Mouse (Mus musculus) erythroblast, embryonic 14.5 days (primary cell): Measurements from ENCODE around the gene E330009J07Rik. TPM values are rescaled to one million over a fixed set of nuclear protein-coding genes. Genes with fewer than 3 reads are reported as not detected.

Source experiments
- H3K27me3 ChIP-seq: 2 replicates; pipeline ENCODE4 v1.6.1; 2012; ENCODE audit warnings: inconsistent platforms; ENCODE audit not compliant: control insufficient read depth
- H3K36me3 ChIP-seq: 2 replicates; pipeline ENCODE4 v1.6.1; 2012; ENCODE audit warnings: mild to moderate bottlenecking, inconsistent platforms; ENCODE audit not compliant: control insufficient read depth
- H3K4me1 ChIP-seq: 2 replicates; pipeline ENCODE4 v1.6.1; 2012; ENCODE audit warnings: inconsistent platforms; ENCODE audit not compliant: control insufficient read depth
- H3K4me3 ChIP-seq: replicated peaks from 2 replicates; pipeline ENCODE3; 2012; ENCODE audit warnings: moderate library complexity, mild to moderate bottlenecking, inconsistent platforms
- H3K9me3 ChIP-seq: 2 replicates; pipeline ENCODE4 v1.6.1; 2012; ENCODE audit warnings: low read length, inconsistent platforms, mixed read lengths; ENCODE audit not compliant: control insufficient read depth
- GATA1 ChIP-seq: IDR thresholded peaks from 2 replicates; pipeline ENCODE4 v1.6.1; 2012; ENCODE audit warnings: low read length, inconsistent platforms, mixed read lengths
- TAL1 ChIP-seq: IDR thresholded peaks from 3 replicates; pipeline ENCODE4 v1.6.1; 2012; ENCODE audit warnings: low read length, inconsistent platforms, mixed read lengths
- polyA plus RNA-seq: library from polyadenylated mRNA; stranded (reverse); fragments of >175 nt; gene quantifications from 2 replicates; pipeline ENCODE4 v1.2.3, GENCODE M21; 2012

The E330009J07Rik gene
- polyA plus RNA-seq, 1 experiment, result not detected

DNA sequence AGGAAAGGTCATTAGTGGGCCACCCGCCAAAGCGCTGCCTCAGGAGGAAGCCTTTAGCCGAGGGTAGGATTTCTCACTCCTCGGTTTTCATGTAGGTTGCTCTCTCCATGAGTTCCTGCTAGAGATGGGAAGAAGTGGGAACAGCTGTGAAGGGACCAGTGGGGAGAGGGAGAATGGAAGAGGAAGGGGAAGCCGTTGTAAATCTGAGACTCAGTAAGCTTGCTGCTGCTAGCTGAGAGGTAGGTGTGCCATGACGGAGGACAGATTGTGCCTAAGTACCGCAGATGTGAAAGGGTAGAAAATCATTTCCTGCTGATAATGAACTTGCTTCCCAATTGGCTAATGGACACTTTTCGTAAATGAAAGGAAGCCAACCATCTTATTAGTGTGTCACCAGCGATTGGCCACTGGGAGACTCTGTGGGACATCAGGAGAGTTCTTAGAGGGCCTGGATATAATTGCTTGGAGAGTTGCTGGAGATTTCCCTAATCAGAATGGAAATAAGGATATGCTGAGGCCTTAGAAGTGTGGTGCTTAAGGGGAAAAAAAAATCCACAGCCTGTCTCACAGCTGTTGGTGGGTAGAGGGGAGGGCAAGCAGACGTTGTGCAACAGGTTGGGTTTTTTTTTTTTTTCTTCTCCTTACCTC, 7.5 kb upstream of the E330009J07Rik start:
- Histone ChIP-seq H3K36me3 (no peaks in the 10 kb centered on the region), H3K9me3 (no peaks in the 10 kb centered on the region), H3K4me3 (no peak overlapping the region), H3K4me1 (no peaks in the 10 kb centered on the region), H3K27me3 (peaks cover 23% of the 10 kb centered on the region)
- no peak for TF ChIP-seq TAL1
- no peak for TF ChIP-seq GATA1

DNA sequence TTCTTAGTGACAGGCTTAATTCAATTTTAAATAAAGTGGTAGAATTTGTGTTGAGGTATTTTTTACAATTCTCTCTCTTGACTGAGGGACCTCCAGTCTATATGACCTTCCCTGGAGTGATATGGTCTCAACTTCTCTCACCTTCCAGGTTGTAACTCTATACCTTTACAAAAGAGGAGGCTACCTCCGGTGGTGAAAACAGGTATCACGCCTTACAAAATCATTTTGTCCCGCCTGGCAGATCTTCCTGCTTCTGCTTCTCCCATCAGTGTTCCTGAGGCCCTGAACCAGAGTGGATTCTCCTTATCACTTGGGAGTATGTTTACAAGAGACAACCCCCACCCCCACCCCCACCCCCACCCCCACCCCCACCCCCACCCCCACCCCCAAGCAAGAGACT, 5.8 kb upstream of the E330009J07Rik start:
- Histone ChIP-seq H3K4me1 (no peaks in the 10 kb centered on the region), H3K27me3 (peaks cover 37% of the 10 kb centered on the region)
- no peak for TF ChIP-seq TAL1
- TF ChIP-seq GATA1, result no peak

DNA sequence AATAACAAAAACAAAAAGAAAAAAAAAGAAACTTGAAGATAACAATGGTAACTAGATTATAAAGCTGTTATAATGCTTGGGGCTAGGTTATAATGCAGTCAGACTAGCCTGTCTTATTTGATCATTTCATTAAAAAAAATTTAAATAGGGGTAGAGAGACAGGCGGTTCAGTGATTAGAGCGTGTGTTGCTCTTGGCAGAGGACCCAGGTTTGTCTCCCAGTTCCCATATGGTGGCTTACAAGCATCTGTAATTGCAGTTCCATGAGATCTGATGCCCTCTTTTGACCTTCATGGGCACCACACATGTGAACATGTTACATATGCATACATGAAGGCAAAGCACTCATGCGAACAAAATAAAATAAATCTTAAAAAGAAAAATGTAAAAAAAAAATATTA, 5.3 kb upstream of the E330009J07Rik start:
- Histone ChIP-seq H3K4me3 (no peak overlapping the region), H3K9me3 (no peaks in the 10 kb centered on the region), H3K36me3 (no peaks in the 10 kb centered on the region), H3K4me1 (no peaks in the 10 kb centered on the region), H3K27me3 (peaks cover 39% of the 10 kb centered on the region)
- no peak for TF ChIP-seq TAL1
- TF ChIP-seq GATA1, result no peak

More for the DNA sequence above, 5.8 kb upstream of the E330009J07Rik start:
- no peaks in the 10 kb centered on the region for H3K9me3 ChIP-seq
- H3K36me3 ChIP-seq, result no peaks in the 10 kb centered on the region
- no peak overlapping the region for H3K4me3 ChIP-seq

DNA sequence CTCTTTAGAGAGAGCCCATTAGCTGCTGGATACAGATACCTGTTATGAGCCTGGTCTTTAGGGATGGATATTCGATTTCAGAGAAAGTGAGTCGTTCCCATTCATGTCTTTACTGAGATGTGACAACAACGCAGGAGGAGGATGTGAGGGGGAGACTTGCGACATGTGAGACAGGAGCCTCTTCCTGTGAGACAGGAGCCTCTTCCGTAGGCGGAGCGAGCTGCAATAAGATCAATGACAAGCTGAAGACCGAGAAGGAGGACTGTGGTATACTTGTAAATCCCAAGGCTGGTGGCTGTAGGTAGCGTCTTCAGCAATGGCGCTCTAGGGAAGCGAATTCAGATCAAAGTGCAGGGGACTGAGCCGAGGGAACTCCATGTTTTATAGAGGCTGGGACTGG, 3.8 kb upstream of the E330009J07Rik start:
- no peak overlapping the region for H3K4me3 ChIP-seq
- peaks cover 55% of the 10 kb centered on the region for H3K27me3 ChIP-seq
- TF ChIP-seq TAL1 (no peak), GATA1 (no peak)
- H3K4me1 ChIP-seq, result peaks cover 12% of the 10 kb centered on the region
- H3K9me3 ChIP-seq, result no peaks in the 10 kb centered on the region
- no peaks in the 10 kb centered on the region for H3K36me3 ChIP-seq

DNA sequence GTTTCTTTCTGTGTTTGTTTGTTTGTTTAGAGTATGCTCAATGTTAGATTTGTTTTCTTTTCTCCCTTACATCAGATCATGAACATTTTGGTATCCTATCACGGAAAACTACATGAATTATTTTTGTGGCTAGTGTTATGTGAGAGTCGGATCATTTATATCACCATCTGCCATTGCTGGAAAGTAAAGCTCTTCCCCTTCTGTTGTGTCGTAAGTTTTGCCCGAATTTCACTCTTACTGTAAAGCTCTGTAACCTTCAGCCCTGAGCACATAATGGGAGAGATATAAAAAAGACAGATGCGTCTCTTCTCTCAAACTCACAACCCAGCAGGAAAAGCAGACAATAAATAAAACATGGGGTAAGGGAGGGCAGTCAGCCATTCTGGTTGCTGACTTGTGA, 3.0 kb upstream of the E330009J07Rik start, which contains the start of gene Wee2:
Gene Wee2, plus strand, starts transcription at position 153 of the 400 bp plus-strand sequence.
- Histone ChIP-seq H3K27me3 (peaks cover 63% of the 10 kb centered on the region), H3K4me3 (no peak within 1 kb of the TSS), H3K4me1 (peaks cover 12% of the 10 kb centered on the region), H3K9me3 (no peaks in the 10 kb centered on the region), H3K36me3 (no peaks in the 10 kb centered on the region)
- no peak for TF ChIP-seq GATA1
- TF ChIP-seq TAL1, result no peak

DNA sequence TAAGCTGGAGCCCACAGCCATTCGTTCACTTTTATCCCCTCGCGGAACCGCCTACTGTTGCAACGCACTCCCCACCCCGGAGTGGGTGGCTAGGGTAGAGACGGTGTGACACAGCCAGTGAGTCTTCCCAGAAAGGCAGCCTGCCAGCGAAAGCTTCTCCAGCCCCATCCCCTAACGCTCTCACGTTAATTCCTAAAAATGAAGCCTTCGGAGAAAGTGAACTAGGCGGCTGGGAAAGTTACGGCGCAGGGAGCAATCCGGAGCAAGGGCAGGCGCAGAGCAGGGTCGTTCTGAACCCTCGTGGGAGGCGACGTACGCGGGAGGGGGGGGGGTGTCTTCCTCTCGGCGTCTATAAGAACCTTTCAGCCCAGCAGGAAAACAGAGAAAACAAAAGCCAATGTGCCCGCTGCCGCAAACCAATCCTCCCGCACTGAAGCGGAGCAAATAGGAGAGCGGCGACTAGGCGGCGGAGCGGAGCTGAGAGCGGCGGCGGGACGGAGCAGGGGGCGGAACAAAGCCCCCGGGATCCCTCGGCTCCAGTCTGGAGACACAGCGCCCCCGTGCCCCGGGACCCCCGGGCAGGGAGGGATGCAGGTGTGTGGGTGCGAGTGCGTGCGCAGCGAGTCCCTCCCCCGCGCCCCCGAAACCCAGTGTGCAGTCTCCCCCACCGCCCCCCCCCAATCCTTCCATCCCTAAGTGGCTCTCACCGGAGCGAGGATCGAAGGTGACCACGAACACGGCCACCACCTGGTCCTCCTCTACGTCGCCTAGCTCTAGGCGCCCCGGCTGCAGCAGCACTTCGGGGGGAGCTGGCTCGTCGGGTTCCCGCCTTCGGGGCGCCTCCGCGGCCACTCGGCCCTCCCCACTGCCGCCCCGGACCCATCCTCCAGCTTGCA, 536 bp downstream of the E330009J07Rik start:
- H3K9me3 ChIP-seq, result no peaks in the 10 kb centered on the region
- no peak for TF ChIP-seq TAL1
- no peak for TF ChIP-seq GATA1
- peaks cover 12% of the 10 kb centered on the region for H3K4me1 ChIP-seq
- no peaks in the 10 kb centered on the region for H3K36me3 ChIP-seq
- H3K27me3 ChIP-seq, result peaks cover 71% of the 10 kb centered on the region
- H3K4me3 ChIP-seq, result peak overlapping the region; percentile 61

DNA sequence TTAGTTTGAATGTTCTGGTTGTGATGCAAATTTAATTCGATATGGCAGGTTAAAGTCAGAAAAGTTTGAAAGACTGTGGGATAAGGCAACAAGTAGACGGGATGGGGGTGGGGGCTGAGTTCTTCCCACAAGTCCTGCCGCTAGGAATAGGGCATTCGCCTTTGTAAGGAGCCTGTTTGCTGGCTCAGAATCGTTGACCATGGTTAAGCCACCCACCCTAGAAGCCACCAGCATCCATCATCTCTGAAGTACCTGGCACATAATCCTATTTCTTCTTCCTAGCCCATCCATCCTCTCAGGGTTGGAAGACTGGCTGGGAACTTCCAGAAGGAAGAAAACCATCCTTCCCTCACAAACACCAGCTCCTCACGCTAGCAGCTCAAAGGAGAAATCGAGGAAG, 1.2 kb downstream of the E330009J07Rik start:
- H3K27me3 ChIP-seq, result peaks cover 65% of the 10 kb centered on the region
- peaks cover 12% of the 10 kb centered on the region for H3K4me1 ChIP-seq
- no peaks in the 10 kb centered on the region for H3K36me3 ChIP-seq
- no peak overlapping the region for H3K4me3 ChIP-seq
- no peak for TF ChIP-seq TAL1
- no peak for TF ChIP-seq GATA1
- H3K9me3 ChIP-seq, result no peaks in the 10 kb centered on the region

DNA sequence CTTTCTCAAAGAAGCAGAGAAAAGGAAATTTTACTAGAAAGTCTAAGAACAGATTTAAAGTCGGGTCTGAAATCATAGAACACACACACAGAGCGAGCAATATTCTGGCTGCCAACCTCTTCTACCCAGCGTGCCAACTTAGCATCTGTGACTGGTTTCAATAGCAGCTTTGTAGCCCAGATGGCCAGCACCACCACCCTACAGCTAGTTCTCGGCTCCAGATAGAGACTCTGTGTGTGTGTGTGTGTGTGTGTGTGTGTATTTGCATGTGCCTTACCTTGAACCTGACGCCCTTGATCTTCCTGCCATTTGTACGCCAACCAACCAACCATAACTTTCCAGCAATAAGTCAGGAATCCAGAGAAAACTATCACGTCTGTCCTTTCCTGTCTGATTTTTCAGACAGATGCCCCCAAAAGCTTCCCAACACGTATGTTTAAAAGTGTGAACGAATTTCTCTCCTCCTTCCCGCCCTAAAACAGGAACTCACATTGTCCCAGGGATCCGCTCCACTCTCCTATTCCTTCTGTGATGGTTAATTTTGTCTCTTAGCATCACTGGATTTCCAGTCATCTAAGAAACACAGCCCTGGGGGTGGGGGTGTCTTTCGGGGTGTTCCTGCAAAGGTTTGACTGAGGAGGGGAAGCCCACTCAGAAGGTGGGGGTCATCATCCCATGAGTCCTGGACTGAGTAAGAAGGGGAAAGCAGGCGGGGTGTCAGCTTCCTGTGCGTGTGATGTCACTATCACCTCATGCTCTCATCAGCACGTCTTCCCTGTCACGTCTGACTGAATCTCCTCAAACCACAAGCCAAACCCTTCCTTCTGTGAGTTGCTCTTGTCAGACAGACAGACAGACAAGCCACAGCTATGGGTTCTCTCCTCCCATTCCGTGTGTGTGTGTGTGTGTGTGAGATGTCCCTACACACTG, 3.3 kb downstream of the E330009J07Rik start:
- TF ChIP-seq GATA1, result no peak
- TF ChIP-seq TAL1, result no peak
- peaks cover 12% of the 10 kb centered on the region for H3K4me1 ChIP-seq
- no peaks in the 10 kb centered on the region for H3K36me3 ChIP-seq
- peaks cover 49% of the 10 kb centered on the region for H3K27me3 ChIP-seq
- H3K4me3 ChIP-seq, result no peak overlapping the region
- no peaks in the 10 kb centered on the region for H3K9me3 ChIP-seq
